Mouse (Mus musculus) spleen, postnatal 14 days (tissue): ENCODE results near the gene Erf.

Experiments used
- DNase-seq, 2 experiments: peaks; one replicate each; pipeline ENCODE4 v3.0.0; 2021 to 2022; ENCODE audit warnings: low spot score in 2 of 2

The Erf gene

DNA sequence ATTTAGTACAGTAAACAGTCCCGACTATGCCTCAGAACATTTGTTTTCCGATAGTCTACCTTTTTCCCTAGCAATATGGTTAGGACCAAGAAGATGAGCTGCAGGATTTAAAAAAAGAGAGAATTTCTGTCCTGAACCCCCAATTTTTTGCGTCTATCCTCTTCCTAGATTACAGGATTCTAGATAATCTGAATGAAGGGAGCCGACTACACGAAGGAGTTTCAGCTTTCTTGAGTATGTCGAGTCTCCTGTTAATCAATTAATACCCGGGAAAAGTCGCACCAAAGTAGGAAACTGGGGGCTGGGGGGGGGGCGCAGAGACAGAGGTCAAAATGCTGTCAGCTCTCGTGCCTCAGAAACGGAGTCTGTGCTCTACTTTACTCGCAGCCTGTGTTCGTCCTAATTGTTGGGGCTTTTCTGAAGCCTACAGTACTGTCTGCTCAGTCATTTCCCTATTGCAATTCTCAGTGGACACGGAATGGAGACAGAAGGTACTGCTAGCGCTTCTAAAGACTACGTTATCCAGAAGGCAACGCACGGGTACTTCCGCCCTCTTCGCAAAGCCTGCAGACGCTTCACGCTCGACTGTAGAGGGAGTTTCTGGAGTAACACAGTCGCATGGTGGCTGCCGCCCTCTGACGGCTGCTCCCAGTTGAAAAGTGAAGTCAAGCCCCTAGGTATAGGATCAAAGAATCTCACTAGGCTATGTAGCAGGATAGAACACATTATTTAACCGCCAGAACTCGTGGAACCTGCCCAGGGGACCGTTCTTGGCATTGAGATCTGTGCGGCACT is 11.5 kb downstream of the Erf start:
- peak; percentile 59 to 74 for DNase-seq

DNA sequence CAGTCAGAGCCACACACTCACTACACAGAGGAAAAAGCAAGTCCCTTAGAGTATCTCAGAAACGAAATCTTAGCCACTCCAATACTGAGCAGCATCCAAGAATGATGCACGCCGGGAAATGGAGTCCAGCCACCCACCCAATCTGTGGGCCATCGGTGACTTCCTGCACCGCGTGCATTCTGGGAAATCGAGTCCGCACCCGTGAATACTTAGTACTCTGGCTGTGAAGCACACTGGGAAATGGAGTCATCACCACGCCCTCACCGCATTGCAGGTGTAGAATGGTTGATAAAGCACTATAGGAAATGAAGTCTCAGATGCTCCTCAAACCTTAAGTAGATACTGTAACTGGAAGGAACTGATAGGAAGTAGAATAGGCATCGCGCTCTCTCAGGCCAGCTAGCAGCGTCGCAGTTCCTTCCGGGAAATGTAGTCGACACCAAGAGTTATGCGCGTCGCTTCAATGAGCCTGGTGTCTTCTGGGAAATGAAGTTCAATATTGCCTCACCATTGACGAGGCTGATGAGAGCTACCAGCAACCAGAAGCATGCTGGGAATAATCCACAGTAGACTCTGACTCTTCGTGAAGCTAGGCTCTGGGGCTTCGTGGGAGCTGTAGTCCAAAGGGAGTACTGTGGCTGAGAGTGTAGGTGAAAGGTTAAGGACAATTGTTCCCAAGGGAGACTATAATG is 12.4 kb downstream of the Erf start:
- DNase-seq: peak; percentile 78 to 85

DNA sequence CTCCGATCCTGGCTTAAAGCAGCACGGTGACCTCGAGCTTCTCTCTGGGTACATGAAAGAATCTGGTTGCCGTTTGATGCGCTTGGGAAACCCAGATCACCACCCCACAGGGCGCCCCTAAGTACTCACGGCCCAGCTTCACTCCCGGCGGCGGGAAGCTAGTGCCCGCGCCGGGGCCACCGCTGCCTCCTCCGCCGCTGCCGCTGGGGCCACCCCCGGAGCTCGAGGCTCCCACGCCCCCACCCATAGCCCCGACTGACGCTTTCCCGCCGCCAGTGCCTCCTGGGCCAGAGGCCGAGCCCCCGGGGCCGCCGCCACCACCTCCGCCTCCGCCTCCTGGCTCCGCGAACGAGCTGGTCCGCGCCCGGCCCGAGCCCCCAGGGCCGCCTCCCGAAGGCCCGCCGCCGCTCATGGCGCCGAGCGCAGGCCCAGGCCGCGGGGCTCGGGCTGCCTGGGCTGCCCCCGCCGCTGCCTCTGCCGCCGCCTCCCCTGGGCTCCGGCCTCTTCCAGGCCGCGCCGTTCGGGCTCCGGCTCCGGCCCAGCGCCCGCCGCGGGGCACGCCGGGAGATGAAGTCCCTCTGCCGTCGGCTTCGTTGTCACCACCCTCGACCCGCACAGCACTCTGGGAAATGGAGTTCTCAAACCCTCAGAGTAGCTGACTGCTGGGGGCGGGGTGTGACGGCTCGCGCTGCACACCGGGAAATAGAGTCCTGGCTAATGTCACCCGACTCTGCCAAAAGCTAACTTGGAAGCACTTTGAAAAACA is 13.1 kb downstream of the Erf start, which contains the start of gene Gsk3a:
Gene Gsk3a, minus strand, starts transcription at position 603 of the 766 bp plus-strand sequence.
- peak; percentile 93 to 98 for DNase-seq

DNA sequence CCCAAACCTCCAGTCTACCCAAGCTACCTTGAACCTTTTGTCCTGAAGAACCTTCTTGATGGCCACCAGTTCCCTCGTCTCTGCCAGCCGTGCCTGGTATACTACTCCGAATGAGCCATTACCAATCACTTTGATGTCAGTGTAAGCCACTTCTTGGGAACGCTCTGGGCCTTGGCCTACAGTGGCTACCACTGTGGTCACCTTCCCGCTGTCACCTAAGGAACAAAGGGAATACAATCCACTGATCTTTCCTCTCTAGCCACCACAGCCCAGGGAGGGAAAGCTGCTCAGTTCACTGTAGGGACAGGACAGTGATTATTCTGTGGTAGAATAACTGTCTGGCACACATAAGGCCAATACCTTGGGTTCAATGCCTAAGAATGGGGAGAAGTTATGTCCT is 15.0 kb downstream of the Erf start:
- DNase-seq: no peak

DNA sequence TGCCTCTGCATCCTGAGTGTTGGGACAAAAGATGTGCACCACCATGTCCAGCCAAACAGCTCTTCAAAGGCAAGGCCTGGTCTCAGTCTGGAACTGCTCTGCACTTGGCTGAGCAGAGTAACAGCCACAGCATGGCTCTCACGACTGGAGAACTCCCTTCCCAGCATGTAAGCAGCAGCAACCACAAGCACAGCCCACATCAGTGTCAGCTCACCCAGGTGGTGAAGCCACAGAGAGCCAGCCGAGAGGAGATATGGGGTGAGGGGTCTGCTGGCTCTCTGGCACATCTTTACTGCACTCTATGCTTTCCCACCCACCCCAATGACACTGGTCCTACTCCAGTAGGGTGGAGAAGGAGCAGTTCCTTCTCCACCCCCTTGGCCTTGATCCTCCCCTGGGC is 17.5 kb downstream of the Erf start:
- no peak for DNase-seq

DNA sequence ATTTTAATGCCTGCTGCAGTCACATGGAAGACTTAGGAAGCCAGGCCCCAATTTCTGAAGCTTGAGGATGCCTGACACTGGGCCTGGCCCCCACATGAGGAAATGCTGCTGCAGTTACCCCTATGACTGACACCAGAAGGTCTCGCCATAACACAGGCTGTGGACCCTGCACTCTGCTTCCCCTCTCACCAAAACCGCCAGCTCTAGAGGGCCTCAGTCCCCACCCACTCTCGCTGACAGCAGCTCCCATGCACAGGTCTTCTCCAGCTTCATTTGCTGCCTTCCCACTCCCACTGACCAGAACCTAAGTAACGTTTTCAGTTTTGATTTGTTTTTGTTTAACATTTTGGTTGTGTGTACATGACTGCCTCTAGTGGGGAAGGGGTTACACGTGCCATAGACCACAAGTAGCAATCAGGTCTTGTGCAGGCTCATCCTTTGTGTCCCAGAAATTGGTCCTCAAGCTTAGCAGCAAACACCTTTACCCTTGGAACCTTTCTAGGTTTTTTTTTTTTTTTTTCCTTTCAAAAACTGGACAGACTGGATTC is 18.4 kb downstream of the Erf start:
- no peak for DNase-seq

DNA sequence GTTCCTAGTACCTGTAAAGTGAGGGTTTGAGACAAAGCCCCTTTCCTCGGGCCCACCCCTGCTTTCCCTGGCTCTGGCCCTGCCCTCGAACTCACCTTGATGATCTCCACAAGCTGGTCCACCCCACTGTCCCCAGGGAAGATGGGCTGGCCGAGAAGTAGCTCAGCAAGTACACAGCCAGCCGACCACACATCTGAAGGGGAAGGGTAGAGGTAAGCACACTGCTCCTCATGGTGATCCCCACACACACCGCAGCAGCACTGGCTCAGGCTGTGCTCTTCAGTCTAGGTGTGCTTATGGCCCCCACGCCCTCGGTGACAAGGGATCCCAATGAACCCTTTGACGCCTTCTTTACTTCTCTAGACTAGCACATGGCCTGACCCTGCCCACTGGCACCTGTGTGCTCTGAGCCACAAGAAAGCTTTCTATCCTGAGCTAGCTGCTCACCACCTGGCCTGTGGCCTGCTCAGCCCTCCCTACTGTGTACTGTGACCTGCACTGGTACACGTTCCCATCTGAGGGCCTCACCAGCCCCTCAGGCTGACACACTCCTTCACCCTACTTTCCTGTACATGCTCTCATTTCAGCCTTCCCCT is 19.8 kb downstream of the Erf start:
- no peak for DNase-seq

DNA sequence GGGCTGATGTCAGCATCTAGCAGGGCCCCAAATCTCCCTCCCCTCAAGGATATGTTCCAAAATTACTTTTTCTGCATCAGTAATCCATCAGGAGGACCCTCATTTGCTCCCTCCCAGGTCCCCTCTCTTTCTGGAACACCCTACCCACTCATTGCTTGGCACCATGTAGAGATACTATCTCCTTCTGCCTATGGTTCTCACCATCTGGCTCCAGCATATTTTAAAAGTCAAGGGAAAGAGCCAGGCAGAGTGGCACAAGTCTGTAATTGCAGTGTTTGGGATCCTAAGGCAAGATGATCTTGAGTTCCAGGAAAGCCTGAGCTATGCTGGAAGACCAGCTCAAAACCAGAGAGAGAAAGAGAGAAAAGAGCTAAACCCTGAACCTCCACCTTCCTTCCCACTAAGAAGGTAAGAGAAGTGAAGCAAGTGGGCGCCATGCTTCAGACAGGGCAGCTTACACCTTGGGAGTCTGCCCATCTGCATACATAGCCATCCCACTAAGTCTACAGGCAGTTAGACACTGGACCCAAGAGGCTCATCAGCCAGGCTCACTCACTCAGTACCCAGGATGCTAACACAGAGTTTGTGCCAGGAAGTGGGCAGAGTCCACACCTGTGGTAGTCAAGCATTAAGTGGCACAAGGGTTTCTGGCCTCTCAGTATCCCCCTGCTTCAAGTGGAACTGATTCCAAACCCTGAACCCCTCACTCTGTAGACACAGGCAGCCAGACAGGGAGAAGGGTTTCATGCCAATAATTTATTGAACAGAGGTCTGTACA is 22.8 kb downstream of the Erf start:
- DNase-seq: no peak

DNA sequence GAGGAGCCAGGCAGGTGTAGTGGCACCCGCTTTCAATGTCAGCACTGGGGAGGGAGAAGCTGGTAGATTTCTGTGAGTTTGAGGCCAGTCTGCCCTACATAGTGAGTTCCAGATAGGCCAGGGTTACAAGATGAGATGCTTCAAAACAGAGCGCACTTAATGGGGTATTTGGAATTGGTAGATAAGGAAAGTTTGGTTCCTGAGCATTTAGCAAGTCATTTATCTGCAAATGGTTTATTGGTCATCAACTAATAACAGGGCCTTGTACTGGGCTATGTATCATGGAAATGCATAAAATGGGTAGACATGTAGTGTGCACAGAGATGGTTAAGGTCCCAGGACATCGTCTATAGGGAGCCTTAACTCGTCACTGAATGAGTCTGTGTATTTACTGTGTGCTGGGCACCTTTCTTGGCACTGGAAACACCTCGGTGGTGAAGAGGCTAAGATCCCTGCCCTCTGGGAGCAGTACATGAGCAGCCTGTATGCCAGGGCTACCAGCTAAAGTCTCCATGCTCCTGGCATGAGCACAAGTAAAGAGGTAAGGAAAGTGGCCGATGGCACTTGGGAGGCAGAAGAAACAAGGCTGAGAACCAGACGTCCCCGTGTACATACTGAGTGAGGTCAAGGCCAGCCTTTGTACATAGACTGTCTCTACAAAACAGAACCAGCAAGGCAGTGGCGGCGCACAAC is 28.1 kb downstream of the Erf start:
- no peak for DNase-seq

DNA sequence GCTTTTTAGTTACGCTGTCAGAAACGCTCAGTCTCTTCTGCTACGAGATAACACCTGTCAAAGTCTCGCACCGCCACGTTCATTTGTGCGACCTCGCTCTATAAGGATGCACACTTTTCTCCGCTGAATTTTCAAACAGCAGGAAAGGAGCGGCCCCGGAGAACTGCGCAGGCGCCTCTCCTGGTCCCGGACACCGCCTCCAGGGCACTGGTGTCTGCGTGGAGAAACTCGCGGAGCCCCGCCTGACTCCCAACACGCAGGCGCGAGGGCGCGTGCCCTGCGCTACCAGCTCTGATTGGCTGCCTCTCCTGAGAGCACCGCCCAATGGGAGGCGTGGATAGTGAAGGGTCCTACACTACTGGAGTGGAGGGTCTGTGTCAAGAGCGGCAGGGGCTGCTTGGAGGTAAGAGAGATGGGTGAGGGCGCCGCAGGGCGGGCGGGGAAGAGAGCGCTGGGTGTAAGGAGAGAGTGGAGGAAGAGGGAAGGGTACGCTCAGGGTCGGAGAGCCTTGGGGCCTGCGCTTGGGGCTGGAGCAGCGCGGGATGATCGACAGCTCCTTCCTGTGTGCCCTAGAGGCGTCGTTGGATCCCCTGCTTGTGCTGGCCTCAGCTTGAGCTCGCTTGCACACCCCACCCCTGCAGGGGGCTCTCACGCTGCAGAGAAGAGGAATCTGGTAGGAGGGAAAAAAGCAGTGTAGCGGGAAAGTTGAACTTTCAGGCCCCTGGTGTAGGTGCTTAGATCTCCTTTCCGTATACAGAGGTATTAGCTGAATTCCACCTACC is 29.3 kb downstream of the Erf start, which contains the start of gene Zfp526:
Gene Zfp526, plus strand, starts transcription at position 324 of the 782 bp plus-strand sequence.
- peak; percentile 92 to 94 for DNase-seq

DNA sequence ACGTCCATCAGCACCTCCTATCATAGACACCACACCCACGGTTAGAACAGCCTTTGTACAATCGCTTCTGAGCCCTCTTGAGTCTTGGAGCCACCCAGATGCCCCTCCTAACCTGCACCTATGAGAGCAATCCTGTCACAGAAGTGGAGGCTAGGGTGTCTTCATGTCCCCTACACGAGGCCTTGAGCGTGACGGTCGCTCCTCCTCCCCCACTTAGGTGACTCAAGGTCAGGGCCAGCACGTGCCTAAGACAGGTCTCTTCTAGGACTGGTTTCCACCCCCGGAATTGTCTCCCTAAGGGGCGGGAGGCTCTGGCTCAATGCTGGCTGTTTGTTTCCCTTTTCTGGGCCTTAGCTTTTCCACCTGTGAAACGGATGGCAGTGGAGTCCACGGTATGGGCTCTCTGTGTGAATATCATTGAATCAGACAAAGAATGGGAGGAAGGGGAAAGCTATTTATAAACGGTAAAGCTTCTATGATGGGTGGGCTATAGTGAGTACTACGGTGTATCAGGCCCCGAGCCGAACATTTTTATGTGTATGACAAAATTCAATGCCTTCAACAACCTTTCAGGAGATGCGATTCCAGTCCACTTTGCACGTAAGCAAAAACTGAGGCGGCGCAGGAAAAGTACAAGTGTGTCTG is 30.0 kb downstream of the Erf start, which contains the start of gene Dedd2:
Gene Dedd2, minus strand, starts transcription at position 159 of the 645 bp plus-strand sequence.
- no peak for DNase-seq

DNA sequence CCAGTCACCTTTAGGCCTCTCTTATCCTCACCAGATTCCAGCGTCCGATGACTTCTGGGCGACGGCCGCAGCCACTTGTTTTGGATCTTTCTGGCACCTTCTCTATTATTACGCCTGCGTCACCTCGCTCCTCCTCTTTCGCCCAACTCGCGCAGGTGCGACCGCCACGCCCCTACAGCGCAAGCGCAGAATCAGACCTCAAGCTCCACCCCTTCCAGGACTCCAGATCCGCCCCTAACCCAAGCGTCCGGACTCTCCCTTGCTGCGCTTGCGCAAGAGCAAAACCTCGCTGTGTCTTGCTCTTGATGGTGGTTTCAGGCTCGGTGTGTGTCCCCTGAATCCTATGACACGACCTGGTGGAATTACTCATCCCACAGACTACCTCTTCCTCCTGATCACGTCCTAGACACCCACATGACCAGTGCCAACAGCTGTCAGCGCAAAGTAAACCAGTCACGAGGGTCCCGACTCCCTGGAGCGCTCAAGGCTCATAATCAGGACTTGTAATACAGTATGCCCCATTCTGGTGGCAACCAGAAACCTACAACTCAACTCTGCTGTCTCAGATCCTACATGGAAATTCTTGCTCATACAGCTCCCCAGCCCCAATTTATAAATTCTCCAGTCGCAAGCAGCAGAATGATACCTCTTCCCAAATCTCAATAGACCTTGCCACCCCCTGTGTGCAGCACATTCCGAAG is 30.7 kb downstream of the Erf start:
- peak; percentile 95 to 96 for DNase-seq

DNA sequence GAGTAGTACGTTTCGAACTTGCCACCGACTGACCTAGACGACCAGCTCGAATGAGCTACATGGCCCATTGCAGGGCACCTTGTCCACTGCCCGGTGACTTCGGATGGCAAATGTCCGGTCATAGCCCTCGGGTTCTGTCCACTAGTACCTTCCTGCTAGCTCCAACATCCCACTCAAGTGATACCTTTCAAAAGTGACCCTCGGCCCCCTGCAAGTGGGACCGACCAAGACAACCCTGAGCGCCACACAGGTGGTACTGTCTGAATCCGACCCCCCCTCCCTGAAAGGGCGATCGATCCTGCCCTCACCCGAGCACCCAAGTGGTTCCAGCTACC is 31.2 kb downstream of the Erf start:
- DNase-seq: no peak

DNA sequence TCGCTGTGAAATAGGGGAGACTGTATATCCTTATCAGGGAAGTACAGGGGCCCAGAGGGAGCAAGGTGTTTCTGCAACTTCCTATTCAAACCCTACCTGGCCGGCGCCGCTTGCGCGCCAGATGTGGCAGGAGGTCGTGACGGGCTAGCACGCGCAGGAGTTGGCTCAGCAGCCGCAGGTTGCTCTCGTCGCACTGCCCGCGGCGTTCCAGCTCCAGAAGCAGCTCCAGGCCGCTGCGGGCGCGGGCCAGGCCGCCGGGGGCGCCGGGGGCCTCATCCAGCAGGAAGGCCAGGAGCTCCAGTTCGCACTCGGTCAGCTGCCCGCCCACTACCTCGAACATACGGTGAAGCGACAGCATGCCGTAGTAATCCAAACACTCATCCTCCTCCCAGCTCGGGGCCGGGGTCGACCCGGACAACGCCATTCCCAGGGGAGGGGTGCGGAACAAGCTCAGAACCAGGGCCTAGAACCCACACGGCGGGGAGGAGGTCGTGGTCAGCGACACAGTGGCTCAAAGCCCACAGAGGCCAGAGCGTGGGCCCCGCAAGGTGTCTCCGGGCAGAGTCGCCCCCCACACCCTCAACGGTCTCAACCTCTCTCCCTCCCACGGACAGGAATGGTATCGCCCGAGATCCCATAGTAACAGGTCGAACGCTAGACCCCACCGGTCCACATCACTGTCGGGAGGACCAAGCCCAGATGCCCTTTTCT is 31.7 kb downstream of the Erf start:
- peak; percentile 32 to 53 for DNase-seq

DNA sequence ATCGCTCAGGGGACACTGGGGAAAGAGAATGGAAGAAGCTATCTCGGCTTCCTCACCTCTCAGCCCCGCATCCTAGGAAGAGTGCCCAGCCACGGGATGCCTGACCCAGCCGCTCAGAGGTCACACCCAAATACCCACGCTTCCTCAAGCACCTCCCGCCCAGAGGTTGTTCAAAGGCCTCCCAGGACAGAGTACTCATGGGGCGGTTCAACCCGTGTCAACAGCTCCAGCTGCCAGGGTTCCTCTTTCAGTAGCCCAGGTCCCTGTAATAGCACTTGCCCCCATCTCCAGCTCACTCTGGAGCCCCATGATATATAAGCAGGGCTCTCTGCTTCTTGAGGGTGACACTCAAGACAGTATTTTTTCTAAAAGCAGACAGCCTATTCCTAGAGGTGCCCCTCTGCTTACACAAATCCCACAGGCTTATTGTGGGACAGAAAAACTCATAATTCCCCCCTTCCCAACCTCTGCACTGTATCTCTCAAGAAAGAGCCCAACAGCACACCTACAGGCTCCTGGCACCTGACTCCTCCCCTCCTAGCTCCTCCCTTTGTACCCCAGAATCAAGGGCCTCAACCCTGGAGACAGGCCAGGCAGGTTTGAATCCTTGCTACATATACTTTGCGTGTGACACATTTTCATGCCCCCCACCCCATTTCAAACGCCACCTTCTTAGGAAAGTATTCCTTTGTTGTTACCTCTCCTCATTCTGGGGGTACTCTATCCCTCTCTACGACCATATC is 32.7 kb downstream of the Erf start:
- no peak for DNase-seq

DNA sequence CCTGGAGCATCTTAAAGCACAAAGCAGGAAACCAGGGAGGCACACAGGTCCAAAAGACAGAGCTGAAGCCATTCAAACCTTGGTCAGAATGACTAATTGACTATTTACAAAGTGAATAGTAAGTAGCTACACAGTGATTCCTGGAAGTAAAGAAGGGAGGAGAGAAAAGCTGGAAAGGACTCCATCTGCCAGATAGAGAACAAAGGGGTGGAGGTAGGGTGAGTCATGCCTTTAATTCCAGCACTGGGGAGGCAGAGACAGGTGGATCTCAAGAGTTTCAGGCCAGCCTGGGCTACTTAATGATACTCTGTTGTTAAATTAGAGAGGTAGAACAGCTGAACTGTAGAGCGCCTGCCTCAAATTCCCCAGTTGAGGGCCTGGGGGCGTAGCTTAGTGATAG is 36.4 kb downstream of the Erf start:
- no peak for DNase-seq

DNA sequence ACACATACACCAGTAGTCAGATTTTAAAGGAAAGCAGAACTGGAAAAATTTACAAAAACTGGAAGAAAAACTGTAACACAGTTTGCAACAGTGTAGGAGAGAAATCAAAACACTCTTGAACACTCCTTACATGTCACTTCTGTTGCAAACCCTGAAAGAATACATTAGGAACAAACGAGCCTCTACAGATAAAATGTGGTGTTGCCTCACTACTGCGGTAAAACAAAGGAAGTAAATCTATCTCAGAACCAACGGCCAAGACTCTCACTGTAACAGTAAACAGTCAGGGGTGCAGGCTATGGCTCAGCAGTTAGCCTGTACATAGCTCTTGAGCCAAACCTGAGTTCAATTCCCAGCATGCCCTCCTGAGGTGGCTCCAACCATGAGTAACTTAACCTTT is 37.5 kb downstream of the Erf start:
- no peak for DNase-seq
